Comparison of ENCODE assay signal across 8 mouse cellular contexts in the genomic region with DNA sequence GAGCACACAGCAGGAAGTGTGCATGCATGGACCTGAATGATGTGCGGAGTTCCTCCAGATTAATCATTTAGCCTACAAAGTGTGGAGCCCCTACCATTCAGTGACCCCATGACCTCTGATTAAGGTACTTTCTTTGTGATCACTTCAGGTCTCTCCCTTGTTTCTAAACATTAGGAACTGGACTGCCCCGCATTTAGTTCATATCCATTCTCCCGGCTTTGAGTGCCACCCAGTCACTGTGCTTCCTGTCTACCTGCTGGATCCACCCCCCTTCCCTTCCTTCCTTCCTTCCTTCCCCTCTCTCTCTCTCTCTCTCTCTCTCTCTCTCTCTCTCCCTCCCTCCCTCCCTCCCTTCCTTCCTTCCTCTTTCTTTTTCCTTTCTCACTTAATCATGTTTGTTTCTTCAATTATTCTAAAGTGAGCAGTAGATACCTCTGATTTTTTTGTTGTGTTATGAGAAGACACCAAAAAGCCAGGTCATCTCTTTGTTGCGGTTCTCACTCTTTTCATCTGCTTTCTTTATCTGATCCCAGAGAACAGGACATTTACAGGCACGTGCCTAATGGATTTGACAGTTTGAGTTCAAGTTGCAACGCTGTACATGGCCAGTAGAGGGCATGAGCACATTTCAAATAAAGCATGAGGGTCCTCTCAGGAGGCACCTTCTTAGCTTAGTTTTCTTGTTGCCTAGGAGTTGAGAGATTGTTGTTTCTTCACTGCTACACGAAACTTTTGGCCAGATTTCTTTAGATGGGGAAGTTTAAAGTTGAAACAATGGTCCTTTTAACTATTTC.
DNase-seq lines count a peak whose midpoint lies in the region; ATAC-seq lines count a peak whose summit lies in the region.

No protein-coding gene starts in this region.

- H3K36me3 ChIP-seq in hindbrain, embryonic 11.5 days (ENCODE audit: control insufficient read depth, insufficient read depth, low read length), result no peaks in the 10 kb centered on the region

- H3K4me2 ChIP-seq in hindbrain, embryonic 11.5 days (replicated peaks; ENCODE audit: low read depth, low read length), result no peak overlapping the region

- H3K9me3 ChIP-seq in hindbrain, embryonic 11.5 days (ENCODE audit: control insufficient read depth, low read length), result no peaks in the 10 kb centered on the region

- H3K27ac ChIP-seq in hindbrain, embryonic 11.5 days (ENCODE audit: low read depth, low read length), result no peak overlapping the region

- no peak overlapping the region for H3K9ac ChIP-seq in hindbrain, embryonic 11.5 days (ENCODE audit: low read depth, low read length)

- no peaks in the 10 kb centered on the region for H3K27me3 ChIP-seq in hindbrain, embryonic 11.5 days (ENCODE audit: control insufficient read depth, insufficient read depth, low read length)

- whole genome bisulfite sequencing in hindbrain, embryonic 11.5 days, result 15% methylated on average over 7 of the region's 7 CpGs

- no peak overlapping the region for H3K4me3 ChIP-seq in hindbrain, embryonic 11.5 days (ENCODE audit: low read depth, low read length)

- intact Hi-C loops in heart, postnatal 10 days (cut with DNase I), result loop anchor here (1.0 to 10.0 kb wide), 4 partner anchors 546 to 781 kb away; no protein-coding TSS in a partner anchor
- intact Hi-C loops in heart, postnatal 25 days (cut with DNase I), result loop anchor here (1.0 to 5.0 kb wide), 2 partner anchors 547 to 562 kb away; no protein-coding TSS in a partner anchor

- DNase-seq in heart, postnatal 10 days, result peak; percentile 42 to 67
- no peak for DNase-seq in heart, postnatal 25 days (ENCODE audit: low spot score)
- peak; percentile 31 to 32 for DNase-seq in adrenal gland, adult 18-20 months (ENCODE audit: low spot score in 2 of 2)
- DNase-seq in embryo, embryonic 10 days (ENCODE audit: low spot score), result peak; percentile 92
- peak; percentile 85 for DNase-seq in hindbrain, embryonic 11.5 days (ENCODE audit: low spot score)
- DNase-seq in layer of hippocampus, adult 11-12 months (ENCODE audit: low spot score), result peak; percentile 80
- DNase-seq in lung, postnatal 10 days, result peak; percentile 67
- peak; percentile 86 for DNase-seq in retina, postnatal 7 days (ENCODE audit: low read depth, low spot score)

- no peaks in the 10 kb centered on the region for H3K4me1 ChIP-seq in hindbrain, embryonic 11.5 days (replicated peaks; ENCODE audit: control insufficient read depth, insufficient read depth, low read length)

- ATAC-seq in hindbrain, embryonic 11.5 days (ENCODE audit: low FRiP score), result peak; percentile 53; the same call in 1 of the 2 replicates
